Mouse (Mus musculus): ENCODE measurements at regions not wholly inside any gene's neighbourhood (a gene's known extent, or its start where the extent isn't known, plus 50 kb on each side); places are given as distances from the start of the nearest gene placed in this dataset.

DNA sequence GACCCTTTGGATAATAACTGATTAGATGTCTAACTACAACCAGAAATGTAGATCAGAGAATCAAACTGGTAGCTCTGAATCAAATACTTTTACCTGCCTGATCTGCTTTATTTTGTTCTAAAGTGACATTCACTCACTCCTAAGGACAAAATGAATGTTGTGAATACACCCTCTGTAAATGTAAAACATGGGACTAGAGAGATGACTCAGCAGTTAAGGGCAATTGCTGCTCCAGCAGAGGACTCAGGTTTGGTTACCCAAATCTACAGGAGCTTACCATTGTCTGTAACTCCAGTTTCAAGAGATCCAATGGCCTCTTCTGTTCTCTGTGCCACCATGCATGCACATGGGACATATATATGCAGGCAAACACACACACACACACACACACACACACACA lies 57.0 kb upstream of the Tnfsf11 start:
- ATAC-seq (replicated peaks; ENCODE audit: low FRiP score): no peak
- no peak overlapping the region for H3K4me3 ChIP-seq (replicated peaks)
- H3K9me3 ChIP-seq (replicated peaks): no peaks in the 10 kb centered on the region
- H3K9ac ChIP-seq: no peak overlapping the region
- no peaks in the 10 kb centered on the region for H3K4me1 ChIP-seq
- H3K4me2 ChIP-seq: no peak overlapping the region
- H3K27me3 ChIP-seq: no peaks in the 10 kb centered on the region
- no peak overlapping the region for H3K27ac ChIP-seq
- no peaks in the 10 kb centered on the region for H3K36me3 ChIP-seq

- Histone ChIP-seq H3K4me1 (no peaks in the 10 kb centered on the region), H3K4me3 (replicated peaks) (no peak overlapping the region), H3K9ac (no peak overlapping the region), H3K9me3 (replicated peaks) (no peaks in the 10 kb centered on the region), H3K27ac (no peak overlapping the region), H3K27me3 (no peaks in the 10 kb centered on the region), H3K36me3 (no peaks in the 10 kb centered on the region), H3K4me2 (no peak overlapping the region)
- WGBS: 54% methylated on average over 5 of the region's 5 CpGs
- ATAC-seq (replicated peaks; ENCODE audit: low FRiP score): no peak
These were observed 55.3 kb upstream of the Tnfsf11 start for GRCm38 (mm10) chr14:78363123-78363522.

Data from kidney, embryonic 15.5 days (tissue).